Mouse (Mus musculus) forebrain, embryonic 15.5 days (tissue): ENCODE data around the gene Ildr1. TPM values are rescaled to one million over a fixed set of nuclear protein-coding genes. Genes with fewer than 3 reads are reported as not detected.

ENCODE experiments used
- ATAC-seq: fragments of 200-750 bp; cut with Nextera tagmentation; replicated peaks from 2 replicates; pipeline ENCODE4 v1.8.0; 2017; ENCODE audit warnings: mild to moderate bottlenecking, moderate TSS enrichment, moderate library complexity
- H3K27ac ChIP-seq: fragments of 300-500 bp; sonication (generic); replicated peaks from 2 replicates; pipeline ENCODE4 v1.5.1; 2015; ENCODE audit warnings: mild to moderate bottlenecking, inconsistent platforms
- H3K27me3 ChIP-seq: fragments of 300-500 bp; sonication (generic); 2 replicates; pipeline ENCODE4 v1.6.1; 2015; ENCODE audit warnings: inconsistent platforms
- H3K36me3 ChIP-seq: fragments of 300-500 bp; sonication (generic); 2 replicates; pipeline ENCODE4 v1.6.1; 2015; ENCODE audit warnings: mild to moderate bottlenecking, inconsistent platforms
- H3K4me1 ChIP-seq: fragments of 300-500 bp; sonication (generic); 2 replicates; pipeline ENCODE4 v1.6.1; 2015; ENCODE audit warnings: inconsistent platforms
- H3K4me2 ChIP-seq: fragments of 300-500 bp; sonication (generic); replicated peaks from 2 replicates; pipeline ENCODE4 v1.6.1; 2015; ENCODE audit warnings: mild to moderate bottlenecking, inconsistent platforms
- H3K4me3 ChIP-seq: fragments of 300-500 bp; sonication (generic); 2 replicates; pipeline ENCODE4 v1.5.1; 2015; ENCODE audit warnings: mild to moderate bottlenecking, inconsistent platforms
- H3K9ac ChIP-seq: fragments of 300-500 bp; sonication (generic); replicated peaks from 2 replicates; pipeline ENCODE4 v1.6.1; 2015; ENCODE audit warnings: mild to moderate bottlenecking, inconsistent platforms
- H3K9me3 ChIP-seq: fragments of 300-500 bp; sonication (generic); 2 replicates; pipeline ENCODE4 v1.6.1; 2016; ENCODE audit warnings: inconsistent platforms
- WGBS: fragments of 180-500 bp; shearing (Covaris S2); methylation state at CpG from one replicate; pipeline ENCODE4 v1.1.7; 2015; ENCODE audit warnings: mixed read lengths; 5-methylcytosine and 5-hydroxymethylcytosine counted together
- polyA plus RNA-seq: library from polyadenylated mRNA; unstranded; fragments of >200 nt; fragmentation: Nextera tagmentation; extraction: Ambion mirVana; gene quantifications from 2 replicates; pipeline ENCODE4 v1.2.1, GENCODE M21; 2015

Gene Ildr1
- polyA plus RNA-seq, 1 experiment from 2014 or later = 0.17 TPM

DNA sequence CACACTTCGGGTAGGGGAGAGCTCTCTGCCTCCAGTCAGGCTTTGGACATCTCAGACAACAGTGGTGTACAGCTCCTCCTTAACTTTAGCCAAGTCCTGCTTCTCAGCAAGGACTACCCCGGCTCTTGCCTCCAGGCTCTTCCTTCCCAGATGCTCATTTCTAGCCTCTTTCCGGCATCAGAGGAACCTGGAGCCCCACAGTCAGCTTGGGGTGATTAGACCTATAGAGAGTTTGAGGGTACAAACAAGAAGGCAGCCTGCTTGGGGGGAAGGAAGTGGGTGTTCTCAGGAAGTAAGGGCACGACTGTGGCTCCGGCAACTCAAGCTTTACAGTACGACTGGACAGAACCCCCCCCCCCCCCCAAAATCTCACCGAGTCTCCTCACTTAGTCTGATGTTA is 15.0 kb downstream of the Ildr1 start:
- no peak overlapping the region for H3K4me2 ChIP-seq
- no peaks in the 10 kb centered on the region for H3K9me3 ChIP-seq
- H3K27me3 ChIP-seq = no peaks in the 10 kb centered on the region
- no peak overlapping the region for H3K4me3 ChIP-seq
- H3K27ac ChIP-seq = no peak overlapping the region
- 86% methylated on average over 7 of the region's 7 CpGs for WGBS
- H3K36me3 ChIP-seq = no peaks in the 10 kb centered on the region
- no peaks in the 10 kb centered on the region for H3K4me1 ChIP-seq
- no peak for ATAC-seq
- H3K9ac ChIP-seq = no peak overlapping the region

DNA sequence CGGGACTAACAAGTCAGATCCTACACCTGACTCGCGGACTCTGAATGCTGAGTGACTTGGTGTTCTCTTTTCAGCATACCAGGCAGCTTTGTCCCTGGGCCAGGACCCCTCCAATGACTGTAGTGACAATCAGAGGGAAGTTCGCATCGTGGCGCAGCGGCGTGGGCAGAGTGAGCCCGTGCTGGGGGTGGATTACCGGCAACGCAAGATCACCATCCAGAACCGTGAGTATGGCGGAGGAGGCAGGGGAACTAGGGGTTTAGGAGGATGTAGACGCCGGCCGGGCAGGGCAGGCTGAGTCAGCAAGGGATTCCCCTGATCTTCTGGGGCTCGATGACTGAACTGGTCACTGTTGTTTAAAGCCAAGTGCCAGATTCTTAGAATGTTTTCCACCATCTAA is 15.6 kb downstream of the Ildr1 start:
- no peak overlapping the region for H3K9ac ChIP-seq
- no peak overlapping the region for H3K27ac ChIP-seq
- WGBS = 94% methylated on average over 17 of the region's 17 CpGs
- H3K4me1 ChIP-seq = no peaks in the 10 kb centered on the region
- no peaks in the 10 kb centered on the region for H3K9me3 ChIP-seq
- H3K36me3 ChIP-seq = no peaks in the 10 kb centered on the region
- no peaks in the 10 kb centered on the region for H3K27me3 ChIP-seq
- no peak overlapping the region for H3K4me3 ChIP-seq
- no peak for ATAC-seq
- no peak overlapping the region for H3K4me2 ChIP-seq

DNA sequence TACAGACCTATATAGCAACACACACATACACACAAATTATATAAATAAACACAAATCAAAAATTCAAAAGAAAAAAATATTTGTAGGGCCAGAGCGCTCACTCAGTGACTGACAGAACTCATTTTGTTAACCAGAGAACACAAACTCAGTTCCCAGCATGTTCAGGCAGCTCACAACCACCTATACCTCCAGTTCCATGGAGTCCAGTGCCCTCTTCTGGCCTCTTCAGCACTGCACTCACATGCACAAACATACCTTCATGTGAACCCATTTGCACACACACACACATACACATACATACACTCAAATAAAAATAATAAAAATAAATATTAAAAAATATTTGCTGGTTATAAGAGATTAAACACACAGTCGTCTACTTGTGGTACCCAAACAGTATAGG is 17.0 kb downstream of the Ildr1 start:
- Histone ChIP-seq H3K4me1 (no peaks in the 10 kb centered on the region), H3K27me3 (no peaks in the 10 kb centered on the region), H3K27ac (no peak overlapping the region), H3K9me3 (no peaks in the 10 kb centered on the region), H3K4me3 (no peak overlapping the region), H3K9ac (no peak overlapping the region), H3K36me3 (no peaks in the 10 kb centered on the region), H3K4me2 (no peak overlapping the region)
- 95% methylated on average over 2 of the region's 2 CpGs for whole genome bisulfite sequencing
- no peak for ATAC-seq

DNA sequence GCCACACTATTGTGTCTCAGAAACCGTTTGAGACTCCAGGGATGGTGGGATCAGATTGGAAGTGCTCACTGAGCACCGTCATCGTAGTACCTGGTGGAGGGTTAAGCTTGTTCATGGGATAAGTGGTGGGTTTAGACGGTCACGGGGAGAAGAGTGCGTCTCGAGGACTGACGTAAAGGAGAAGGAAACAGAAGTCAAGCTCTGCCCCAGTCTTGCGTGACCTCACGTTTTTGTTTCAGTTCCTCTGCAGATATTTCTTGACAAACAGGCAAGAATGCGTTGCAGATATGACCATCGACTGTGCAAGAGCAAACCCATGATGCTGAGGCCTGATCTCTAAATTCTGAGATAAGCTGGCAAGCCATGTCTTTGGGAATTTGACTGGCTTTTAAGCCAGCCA is 18.0 kb downstream of the Ildr1 start:
- Histone ChIP-seq H3K4me3 (no peak overlapping the region), H3K4me1 (no peaks in the 10 kb centered on the region), H3K36me3 (no peaks in the 10 kb centered on the region), H3K27ac (no peak overlapping the region), H3K9ac (no peak overlapping the region), H3K27me3 (no peaks in the 10 kb centered on the region), H3K4me2 (no peak overlapping the region), H3K9me3 (no peaks in the 10 kb centered on the region)
- no peak for ATAC-seq
- WGBS = 91% methylated on average over 12 of the region's 12 CpGs

DNA sequence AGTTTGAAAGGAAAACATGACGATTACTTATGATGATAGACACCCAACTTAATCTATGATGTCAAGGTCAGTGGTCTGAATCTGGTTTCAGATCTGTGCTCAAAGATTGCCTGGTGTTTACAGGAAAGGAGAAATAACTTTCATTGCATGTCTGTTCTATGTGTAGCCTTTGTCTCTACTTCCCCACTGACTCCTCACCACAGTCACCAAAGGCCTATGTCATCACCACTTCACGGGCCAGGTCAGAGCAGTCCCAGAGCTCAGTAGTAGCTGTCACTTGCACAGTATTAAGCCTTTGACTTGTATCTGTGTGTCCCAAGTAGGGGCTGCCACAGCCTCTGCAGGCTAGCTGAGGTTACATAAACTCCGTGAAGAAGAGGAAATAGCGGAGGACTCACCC is 23.7 kb downstream of the Ildr1 start:
- Histone ChIP-seq H3K36me3 (no peaks in the 10 kb centered on the region), H3K4me1 (no peaks in the 10 kb centered on the region), H3K27me3 (no peaks in the 10 kb centered on the region), H3K4me2 (no peak overlapping the region), H3K9me3 (no peaks in the 10 kb centered on the region), H3K4me3 (no peak overlapping the region), H3K27ac (no peak overlapping the region), H3K9ac (no peak overlapping the region)
- ATAC-seq = no peak
- WGBS = 91% methylated on average over 4 of the region's 4 CpGs

DNA sequence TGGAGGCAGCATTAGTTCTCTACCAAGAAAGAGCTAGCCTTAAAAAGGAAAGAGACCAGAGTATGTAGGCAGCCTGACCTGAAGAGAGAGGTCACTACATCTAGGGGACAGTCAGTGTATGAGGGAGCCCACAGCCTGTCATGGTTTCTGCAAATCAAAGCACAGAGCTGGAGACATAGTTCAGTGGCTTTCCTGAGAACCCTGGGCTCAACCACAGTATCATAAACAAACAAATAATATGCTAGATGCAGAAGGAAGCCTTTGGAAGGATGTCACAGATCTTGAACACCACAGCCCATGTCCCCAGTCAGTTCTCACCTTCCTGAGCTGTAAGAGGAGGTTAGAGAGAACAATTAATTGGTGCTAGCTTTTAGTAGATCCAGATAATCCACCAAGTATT is 24.9 kb downstream of the Ildr1 start:
- no peaks in the 10 kb centered on the region for H3K36me3 ChIP-seq
- no peaks in the 10 kb centered on the region for H3K9me3 ChIP-seq
- no peaks in the 10 kb centered on the region for H3K4me1 ChIP-seq
- no peak overlapping the region for H3K27ac ChIP-seq
- H3K4me2 ChIP-seq = no peak overlapping the region
- no peak overlapping the region for H3K9ac ChIP-seq
- H3K4me3 ChIP-seq = no peak overlapping the region
- no peaks in the 10 kb centered on the region for H3K27me3 ChIP-seq
- ATAC-seq = no peak

DNA sequence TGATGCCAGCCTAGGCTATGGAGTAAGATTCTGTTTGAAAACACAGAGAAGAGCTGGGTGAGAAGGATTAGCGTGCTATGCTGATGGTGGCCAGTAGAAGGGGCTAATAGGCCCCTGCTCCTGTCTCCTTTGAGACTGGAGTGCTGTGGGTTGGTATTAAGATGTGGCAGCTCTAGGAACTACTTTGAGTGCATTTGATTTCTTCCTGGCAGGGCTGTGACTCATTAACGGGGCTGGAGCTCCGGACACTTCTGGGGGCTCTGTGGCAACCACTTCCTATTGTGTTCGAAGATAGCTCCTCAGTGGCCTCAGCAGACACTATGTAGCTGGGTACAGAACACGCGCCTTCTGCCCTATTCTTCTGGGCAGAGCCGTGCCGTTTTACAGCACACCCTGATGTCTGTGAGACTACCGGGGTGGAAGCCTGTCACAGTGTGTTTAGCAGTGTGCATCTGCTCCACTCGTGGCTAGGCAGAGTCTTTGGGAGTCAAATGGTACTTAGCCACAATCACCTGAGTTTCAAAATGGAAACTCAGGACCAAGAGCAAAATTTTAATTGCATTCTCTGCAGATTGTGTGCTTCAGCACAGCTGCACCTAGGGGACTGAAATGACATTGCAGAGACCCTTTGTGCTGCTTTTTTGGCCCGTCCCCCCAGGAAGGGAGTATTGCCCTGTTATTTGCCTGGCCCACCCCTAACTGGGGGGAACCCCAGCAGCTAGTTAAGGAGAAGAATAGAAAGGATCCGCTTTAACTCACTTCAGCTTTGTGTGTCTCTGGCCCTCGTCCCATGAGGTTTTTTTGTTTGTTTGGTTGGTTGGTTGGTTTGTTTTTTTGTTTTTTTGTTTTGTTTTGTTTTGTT is 26.6 kb downstream of the Ildr1 start:
- 0 out of 2 replicates have a peak, but pooled peaks have one; percentile 15 for ATAC-seq
- H3K27ac ChIP-seq = no peak overlapping the region

DNA sequence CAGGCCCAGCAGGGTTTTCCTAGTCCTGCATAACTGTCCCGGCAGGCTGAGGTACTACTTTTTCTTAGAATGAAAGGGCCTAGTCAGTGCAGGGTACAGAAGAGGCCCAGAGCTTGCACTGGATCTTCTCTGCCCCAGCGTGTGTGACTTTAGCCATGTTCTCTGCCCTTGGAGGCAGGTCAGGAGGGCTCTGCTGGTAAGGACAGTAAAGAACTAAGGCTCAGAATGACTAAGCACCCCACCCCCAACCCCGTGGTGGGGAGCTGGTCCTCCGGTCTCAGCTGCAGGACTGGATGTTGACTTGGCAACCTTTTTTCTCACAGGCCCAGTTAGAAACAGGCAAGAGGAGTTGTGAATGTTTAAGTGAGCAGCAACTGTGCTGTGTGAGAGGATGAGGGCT is 29.0 kb downstream of the Ildr1 start:
- Histone ChIP-seq H3K27ac (no peak overlapping the region), H3K4me2 (no peak overlapping the region), H3K27me3 (no peaks in the 10 kb centered on the region), H3K4me1 (no peaks in the 10 kb centered on the region), H3K36me3 (no peaks in the 10 kb centered on the region), H3K4me3 (no peak overlapping the region), H3K9ac (no peak overlapping the region), H3K9me3 (no peaks in the 10 kb centered on the region)
- 17% methylated on average over 4 of the region's 4 CpGs for WGBS
- ATAC-seq = no peak; the same call in 1 of the 2 replicates

More for the DNA sequence above, 26.6 kb downstream of the Ildr1 start:
- Histone ChIP-seq H3K4me3 (no peak overlapping the region), H3K27me3 (no peaks in the 10 kb centered on the region), H3K4me2 (no peak overlapping the region), H3K9me3 (no peaks in the 10 kb centered on the region), H3K4me1 (no peaks in the 10 kb centered on the region), H3K36me3 (no peaks in the 10 kb centered on the region), H3K9ac (no peak overlapping the region)
- 51% methylated on average over 13 of the region's 13 CpGs for WGBS

DNA sequence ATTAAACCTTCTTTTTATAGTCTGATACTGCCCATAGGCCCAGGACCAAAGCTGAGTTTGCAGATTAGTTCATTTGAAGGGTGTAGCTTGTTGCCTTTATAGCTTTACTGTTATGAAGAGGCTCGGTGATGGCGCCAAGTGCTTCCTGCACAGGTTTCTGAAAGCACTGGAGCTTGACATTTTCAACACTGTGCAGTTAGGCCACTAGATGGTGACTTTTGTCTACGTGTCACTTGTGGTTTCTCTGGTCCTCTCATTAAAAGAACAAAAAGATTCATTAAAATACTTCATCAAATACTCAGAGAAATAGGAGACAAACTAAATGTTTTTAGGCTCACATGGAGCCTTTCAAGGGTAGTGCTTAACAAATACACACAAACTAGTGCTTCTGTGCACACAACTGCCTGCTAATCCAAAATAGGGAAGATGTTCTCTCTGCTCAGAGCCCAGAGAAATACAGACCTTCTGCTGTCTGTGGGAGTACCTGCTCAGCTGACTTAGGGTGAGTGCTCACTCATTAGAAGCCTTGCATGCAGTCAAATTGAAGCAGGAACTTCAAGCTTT is 30.2 kb downstream of the Ildr1 start:
- Histone ChIP-seq H3K4me3 (no peak overlapping the region), H3K9me3 (no peaks in the 10 kb centered on the region), H3K4me1 (no peaks in the 10 kb centered on the region), H3K27me3 (no peaks in the 10 kb centered on the region), H3K27ac (no peak overlapping the region), H3K36me3 (no peaks in the 10 kb centered on the region), H3K4me2 (no peak overlapping the region), H3K9ac (no peak overlapping the region)
- 0 out of 2 replicates have a peak, but pooled peaks have one; percentile 51 for ATAC-seq
- WGBS = 62% methylated on average over 3 of the region's 3 CpGs

DNA sequence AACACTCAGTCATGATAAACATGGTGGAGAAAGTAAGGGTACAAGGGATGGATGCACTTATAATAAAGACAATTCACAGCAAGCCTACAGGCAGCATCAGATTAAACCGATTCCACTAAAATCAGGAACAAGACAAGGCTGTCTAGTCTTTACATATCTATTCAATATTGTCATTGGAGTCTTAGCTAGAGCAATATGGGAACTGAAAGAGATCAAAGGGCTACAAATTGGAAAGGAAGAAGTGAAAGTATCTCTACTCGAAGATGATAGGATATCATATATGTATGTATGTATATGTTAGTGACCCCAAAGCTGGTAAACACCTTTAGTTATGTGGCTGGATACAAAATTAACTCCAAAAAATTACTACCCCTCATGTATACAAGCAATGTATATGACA is 35.2 kb downstream of the Ildr1 start:
- no peaks in the 10 kb centered on the region for H3K27me3 ChIP-seq
- no peak for ATAC-seq
- H3K9ac ChIP-seq = no peak overlapping the region
- H3K9me3 ChIP-seq = no peaks in the 10 kb centered on the region
- no peaks in the 10 kb centered on the region for H3K36me3 ChIP-seq
- H3K4me1 ChIP-seq = no peaks in the 10 kb centered on the region
- no peak overlapping the region for H3K27ac ChIP-seq
- 95% methylated on average over 2 of the region's 2 CpGs for WGBS
- H3K4me2 ChIP-seq = no peak overlapping the region
- no peak overlapping the region for H3K4me3 ChIP-seq

DNA sequence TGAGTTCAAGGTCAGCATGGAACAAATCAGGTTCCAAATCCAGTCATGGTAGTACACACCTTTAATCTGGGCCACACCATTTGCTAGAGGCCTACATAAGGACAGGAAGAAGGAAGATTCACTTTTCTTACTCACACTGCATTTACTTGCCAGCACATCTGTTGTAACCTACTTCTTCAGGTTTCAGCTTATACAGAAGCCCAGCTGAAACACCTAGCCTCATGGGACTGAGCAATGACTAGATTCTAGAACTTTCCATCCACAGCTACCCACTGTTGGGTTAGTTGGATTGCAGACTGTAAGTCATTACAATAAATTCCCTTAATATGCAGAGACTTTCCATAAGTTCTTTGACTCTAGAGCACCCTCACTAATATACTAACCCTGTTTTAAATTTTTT is 38.8 kb downstream of the Ildr1 start:
- Histone ChIP-seq H3K27me3 (no peaks in the 10 kb centered on the region), H3K9me3 (no peaks in the 10 kb centered on the region), H3K4me1 (no peaks in the 10 kb centered on the region), H3K4me3 (no peak overlapping the region), H3K36me3 (no peaks in the 10 kb centered on the region), H3K9ac (no peak overlapping the region), H3K27ac (no peak overlapping the region), H3K4me2 (no peak overlapping the region)
- no peak for ATAC-seq

DNA sequence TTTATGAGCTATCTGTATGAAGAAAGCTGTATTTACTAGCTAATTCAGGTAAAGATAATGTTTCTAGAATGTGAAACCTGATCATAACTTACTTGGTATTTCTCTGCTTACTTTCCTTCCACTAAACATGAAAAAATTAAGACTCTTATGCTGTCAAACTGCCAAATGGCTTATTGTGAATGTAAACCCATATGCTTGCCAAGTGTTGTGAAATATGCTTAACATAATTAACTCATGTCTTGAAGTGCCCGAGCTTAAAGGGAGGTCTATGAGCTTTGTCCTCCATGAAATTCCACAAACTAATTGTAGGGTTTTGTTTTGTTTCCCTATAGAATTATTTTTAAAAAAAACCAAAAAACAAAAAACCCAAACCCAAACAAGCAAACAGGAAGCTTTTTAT is 40.0 kb downstream of the Ildr1 start:
- ATAC-seq = no peak
- Histone ChIP-seq H3K4me2 (no peak overlapping the region), H3K9me3 (no peaks in the 10 kb centered on the region), H3K9ac (no peak overlapping the region), H3K4me1 (no peaks in the 10 kb centered on the region), H3K4me3 (no peak overlapping the region), H3K27ac (no peak overlapping the region), H3K36me3 (no peaks in the 10 kb centered on the region), H3K27me3 (no peaks in the 10 kb centered on the region)
- 36% methylated on average over 1 of the region's 1 CpGs for WGBS

DNA sequence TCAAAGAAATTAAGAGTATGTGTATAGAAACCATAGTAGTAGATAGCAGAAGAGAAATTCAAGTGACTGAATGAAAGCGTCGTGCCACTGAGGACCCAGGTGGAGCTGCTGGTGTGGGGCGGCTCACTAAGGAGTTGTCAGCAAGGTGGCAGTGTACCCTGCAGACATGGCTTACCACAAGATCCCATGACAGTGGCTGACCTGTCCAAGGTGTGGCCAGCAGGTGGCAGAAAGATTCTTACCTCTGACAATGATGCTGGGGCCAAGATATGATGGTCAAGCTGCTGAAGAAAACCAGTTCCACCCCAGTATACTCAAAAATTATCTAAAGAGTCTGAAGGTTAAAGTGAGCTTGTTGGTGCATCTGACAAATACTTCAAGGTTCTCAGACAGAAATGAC is 41.6 kb downstream of the Ildr1 start:
- no peaks in the 10 kb centered on the region for H3K27me3 ChIP-seq
- H3K9me3 ChIP-seq = no peaks in the 10 kb centered on the region
- H3K4me2 ChIP-seq = no peak overlapping the region
- no peak overlapping the region for H3K9ac ChIP-seq
- ATAC-seq = no peak
- no peak overlapping the region for H3K27ac ChIP-seq
- H3K4me3 ChIP-seq = no peak overlapping the region
- H3K4me1 ChIP-seq = no peaks in the 10 kb centered on the region
- WGBS = 91% methylated on average over 3 of the region's 3 CpGs
- no peaks in the 10 kb centered on the region for H3K36me3 ChIP-seq
